Mouse (Mus musculus): ENCODE measurements around the gene Cav1. TPM values are rescaled to one million over a fixed set of nuclear protein-coding genes. Genes with fewer than 3 reads are reported as not detected.

Cav1 gene
- total RNA-seq, 2 experiments from 2014 or later = 270 to 284 TPM

Other genes with a start within 250 kb of the Cav1 start
- 1 to 10 TPM; 3.4 to 3.5 TPM for gene Tes, start 241.2 kb upstream of the Cav1 start, total RNA-seq (2021)
- gene Cav2, start 25.1 kb upstream of the Cav1 start, total RNA-seq (2021) = 10 to 100 TPM; 50.1 to 56.7 TPM
- 1 to 10 TPM; 1.5 to 2.7 TPM for gene Met, start 157.5 kb downstream of the Cav1 start, total RNA-seq (2021)

Measured in heart, postnatal 36 days (tissue).